Mouse (Mus musculus): ENCODE results near the gene Fbn1. TPM values are rescaled to one million over a fixed set of nuclear protein-coding genes. Genes with fewer than 3 reads are reported as not detected.

Gene Fbn1
- 13.4 and 16.4 TPM in 2 replicates for polyA plus RNA-seq (2015; fragmentation: Nextera tagmentation; extraction: Ambion mirVana)

GRCm38 (mm10) chr2:125507893-125508292 lies at the start of gene Fbn1:
Gene Fbn1 (minus strand): TSS chr2:125507993.
- H3K27ac ChIP-seq, result peak within 1 kb of the TSS; percentile 87
- peaks cover 15% of the 10 kb centered on the region for H3K4me1 ChIP-seq
- WGBS, result 89% methylated on average over 4 of the region's 4 CpGs
- peaks cover 14% of the 10 kb centered on the region for H3K27me3 ChIP-seq
- H3K9ac ChIP-seq, result peak within 1 kb of the TSS; percentile 70
- no peaks in the 10 kb centered on the region for H3K9me3 ChIP-seq (replicated peaks)
- no peak for ATAC-seq (replicated peaks; ENCODE audit: low FRiP score)
- peak within 1 kb of the TSS; percentile 91 for H3K4me2 ChIP-seq
- no peaks in the 10 kb centered on the region for H3K36me3 ChIP-seq
- peak within 1 kb of the TSS; percentile 59 for H3K4me3 ChIP-seq (replicated peaks)

- 70% methylated on average over 6 of the region's 6 CpGs for WGBS
These were observed 48.0 kb upstream of the Fbn1 start for GRCm38 (mm10) chr2:125555830-125556229.

GRCm38 (mm10) chr2:125548806-125549578 lies 41.2 kb upstream of the Fbn1 start:
- Histone ChIP-seq H3K4me2 (no peak overlapping the region), H3K36me3 (no peaks in the 10 kb centered on the region), H3K27me3 (no peaks in the 10 kb centered on the region), H3K4me3 (replicated peaks) (no peak overlapping the region), H3K9me3 (replicated peaks) (no peaks in the 10 kb centered on the region), H3K9ac (no peak overlapping the region), H3K27ac (no peak overlapping the region), H3K4me1 (no peaks in the 10 kb centered on the region)
- WGBS, result 74% methylated on average over 1 of the region's 1 CpGs
- no peak for ATAC-seq (replicated peaks; ENCODE audit: low FRiP score)

More at GRCm38 (mm10) chr2:125555830-125556229, 48.0 kb upstream of the Fbn1 start:
- Histone ChIP-seq H3K4me2 (no peak overlapping the region), H3K27me3 (no peaks in the 10 kb centered on the region), H3K4me1 (no peaks in the 10 kb centered on the region), H3K9me3 (replicated peaks) (no peaks in the 10 kb centered on the region), H3K9ac (no peak overlapping the region), H3K36me3 (no peaks in the 10 kb centered on the region), H3K27ac (no peak overlapping the region), H3K4me3 (replicated peaks) (no peak overlapping the region)
- no peak for ATAC-seq (replicated peaks; ENCODE audit: low FRiP score)

GRCm38 (mm10) chr2:125544986-125545385 lies 37.2 kb upstream of the Fbn1 start:
- 64% methylated on average over 3 of the region's 3 CpGs for WGBS
- Histone ChIP-seq H3K4me1 (no peaks in the 10 kb centered on the region), H3K27ac (no peak overlapping the region), H3K4me3 (replicated peaks) (no peak overlapping the region), H3K4me2 (no peak overlapping the region), H3K9me3 (replicated peaks) (no peaks in the 10 kb centered on the region), H3K36me3 (no peaks in the 10 kb centered on the region), H3K27me3 (no peaks in the 10 kb centered on the region), H3K9ac (no peak overlapping the region)
- no peak for ATAC-seq (replicated peaks; ENCODE audit: low FRiP score)

GRCm38 (mm10) chr2:125543646-125544045 lies 35.9 kb upstream of the Fbn1 start:
- H3K27me3 ChIP-seq, result no peaks in the 10 kb centered on the region
- H3K4me1 ChIP-seq, result no peaks in the 10 kb centered on the region
- no peak overlapping the region for H3K4me3 ChIP-seq (replicated peaks)
- no peaks in the 10 kb centered on the region for H3K36me3 ChIP-seq
- H3K27ac ChIP-seq, result no peak overlapping the region
- no peak for ATAC-seq (replicated peaks; ENCODE audit: low FRiP score)
- H3K4me2 ChIP-seq, result no peak overlapping the region
- 67% methylated on average over 1 of the region's 1 CpGs for WGBS
- H3K9ac ChIP-seq, result no peak overlapping the region
- no peaks in the 10 kb centered on the region for H3K9me3 ChIP-seq (replicated peaks)

GRCm38 (mm10) chr2:125541451-125541850 lies 33.7 kb upstream of the Fbn1 start:
- H3K9me3 ChIP-seq (replicated peaks), result no peaks in the 10 kb centered on the region
- 76% methylated on average over 7 of the region's 7 CpGs for WGBS
- no peaks in the 10 kb centered on the region for H3K36me3 ChIP-seq
- no peak overlapping the region for H3K9ac ChIP-seq
- no peak overlapping the region for H3K27ac ChIP-seq
- no peaks in the 10 kb centered on the region for H3K27me3 ChIP-seq
- H3K4me3 ChIP-seq (replicated peaks), result no peak overlapping the region
- H3K4me2 ChIP-seq, result no peak overlapping the region
- no peaks in the 10 kb centered on the region for H3K4me1 ChIP-seq
- no peak for ATAC-seq (replicated peaks; ENCODE audit: low FRiP score)

- ATAC-seq (replicated peaks; ENCODE audit: low FRiP score), result no peak
- Histone ChIP-seq H3K36me3 (no peaks in the 10 kb centered on the region), H3K27me3 (no peaks in the 10 kb centered on the region), H3K4me3 (replicated peaks) (no peak overlapping the region), H3K4me2 (no peak overlapping the region), H3K9ac (no peak overlapping the region), H3K4me1 (no peaks in the 10 kb centered on the region), H3K27ac (no peak overlapping the region), H3K9me3 (replicated peaks) (no peaks in the 10 kb centered on the region)
- WGBS, result 63% methylated on average over 7 of the region's 7 CpGs
These were observed 32.8 kb upstream of the Fbn1 start for GRCm38 (mm10) chr2:125540579-125540978.

GRCm38 (mm10) chr2:125539640-125540039 lies 31.8 kb upstream of the Fbn1 start:
- Histone ChIP-seq H3K27ac (no peak overlapping the region), H3K9ac (no peak overlapping the region), H3K4me1 (no peaks in the 10 kb centered on the region), H3K4me2 (no peak overlapping the region), H3K27me3 (no peaks in the 10 kb centered on the region), H3K36me3 (no peaks in the 10 kb centered on the region), H3K9me3 (replicated peaks) (no peaks in the 10 kb centered on the region), H3K4me3 (replicated peaks) (no peak overlapping the region)
- WGBS, result 81% methylated on average over 3 of the region's 3 CpGs
- ATAC-seq (replicated peaks; ENCODE audit: low FRiP score), result no peak

GRCm38 (mm10) chr2:125530665-125531064 lies 22.9 kb upstream of the Fbn1 start:
- ATAC-seq (replicated peaks; ENCODE audit: low FRiP score), result no peak
- 80% methylated on average over 6 of the region's 6 CpGs for WGBS
- Histone ChIP-seq H3K9ac (no peak overlapping the region), H3K4me1 (no peaks in the 10 kb centered on the region), H3K27me3 (no peaks in the 10 kb centered on the region), H3K9me3 (replicated peaks) (no peaks in the 10 kb centered on the region), H3K27ac (no peak overlapping the region), H3K4me2 (no peak overlapping the region), H3K4me3 (replicated peaks) (no peak overlapping the region), H3K36me3 (no peaks in the 10 kb centered on the region)

GRCm38 (mm10) chr2:125526566-125526965 lies 18.8 kb upstream of the Fbn1 start:
- H3K27ac ChIP-seq, result no peak overlapping the region
- no peaks in the 10 kb centered on the region for H3K4me1 ChIP-seq
- no peak for ATAC-seq (replicated peaks; ENCODE audit: low FRiP score)
- no peaks in the 10 kb centered on the region for H3K27me3 ChIP-seq
- H3K36me3 ChIP-seq, result no peaks in the 10 kb centered on the region
- no peak overlapping the region for H3K4me3 ChIP-seq (replicated peaks)
- no peak overlapping the region for H3K9ac ChIP-seq
- WGBS, result 86% methylated on average over 5 of the region's 5 CpGs
- H3K9me3 ChIP-seq (replicated peaks), result no peaks in the 10 kb centered on the region
- no peak overlapping the region for H3K4me2 ChIP-seq

GRCm38 (mm10) chr2:125525484-125525883 lies 17.7 kb upstream of the Fbn1 start:
- ATAC-seq (replicated peaks; ENCODE audit: low FRiP score), result no peak
- Histone ChIP-seq H3K9ac (no peak overlapping the region), H3K4me3 (replicated peaks) (no peak overlapping the region), H3K27me3 (no peaks in the 10 kb centered on the region), H3K27ac (no peak overlapping the region), H3K36me3 (no peaks in the 10 kb centered on the region), H3K4me1 (no peaks in the 10 kb centered on the region), H3K4me2 (no peak overlapping the region), H3K9me3 (replicated peaks) (no peaks in the 10 kb centered on the region)
- WGBS, result 82% methylated on average over 2 of the region's 2 CpGs

- peaks cover 15% of the 10 kb centered on the region for H3K4me1 ChIP-seq
- peak; percentile 94 for ATAC-seq (replicated peaks; ENCODE audit: low FRiP score)
- WGBS, result 11% methylated on average over 4 of the region's 4 CpGs
- peak overlapping the region; percentile 63 for H3K27ac ChIP-seq
- no peak overlapping the region for H3K9ac ChIP-seq
- H3K9me3 ChIP-seq (replicated peaks), result no peaks in the 10 kb centered on the region
- H3K36me3 ChIP-seq, result no peaks in the 10 kb centered on the region
- no peaks in the 10 kb centered on the region for H3K27me3 ChIP-seq
- H3K4me2 ChIP-seq, result no peak overlapping the region
- no peak overlapping the region for H3K4me3 ChIP-seq (replicated peaks)
These were observed 8.8 kb upstream of the Fbn1 start for GRCm38 (mm10) chr2:125516594-125516993.
